Mouse (Mus musculus): Measurements from ENCODE around the gene Gm609. TPM values are rescaled to one million over a fixed set of nuclear protein-coding genes. Genes with fewer than 3 reads are reported as not detected.

The Gm609 gene
- not detected in 4 replicates for total RNA-seq (2023; ENCODE audit: inconsistent age)

GRCm38 (mm10) chr16:45492927-45493326 is at the start of gene Gm609:
Gene Gm609 (minus strand): TSS chr16:45492969.

DNA sequence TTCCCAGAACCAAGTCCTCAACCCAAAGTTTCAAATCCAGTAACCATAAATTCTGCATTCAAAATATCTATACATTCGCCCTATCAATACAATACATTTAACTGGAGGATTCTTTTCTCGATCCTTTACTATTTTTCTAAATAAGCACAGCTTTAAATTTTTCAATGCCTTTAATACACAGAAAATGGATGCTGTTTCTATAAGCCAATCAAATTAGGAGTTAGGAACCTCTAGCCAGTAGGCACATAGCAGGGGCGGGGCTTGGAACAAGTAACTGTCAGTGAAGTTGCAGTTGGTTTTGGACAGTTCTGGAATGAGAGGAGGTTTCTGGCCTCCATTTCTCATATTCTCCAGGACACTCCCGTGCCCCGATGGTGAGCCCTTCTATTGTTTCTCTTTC is 42.2 kb upstream of the Gm609 start, which contains the start of gene Slc9c1:
Gene Slc9c1 (plus strand): TSS at position 301 of the 400 bp plus-strand sequence.

GRCm38 (mm10) chr16:45531950-45532349 is 39.2 kb upstream of the Gm609 start, which contains the start of gene Gm17783:
Gene Gm17783 (minus strand): TSS chr16:45532050.

GRCm38 (mm10) chr16:45408425-45409063 is 84.2 kb downstream of the Gm609 start, which contains the start of gene Cd200:
Gene Cd200 (minus strand): TSS chr16:45409053.

Other genes starting within 250 kb of the Gm609 start
- gene Cd200, start 83.9 kb downstream of the Gm609 start, total RNA-seq (2023; ENCODE audit: inconsistent age) = 44.8 to 64.0 TPM (median 54.7 TPM) in 4 replicates
- not detected in 4 replicates for gene Gm17783, start 39.1 kb upstream of the Gm609 start, total RNA-seq (2023; ENCODE audit: inconsistent age)
- 0.13 to 0.24 TPM in 2 of 4 replicates, not detected in the others for gene Slc9c1, start 42.3 kb upstream of the Gm609 start, total RNA-seq (2023; ENCODE audit: inconsistent age)
- gene Gcsam, start 117.4 kb upstream of the Gm609 start, total RNA-seq (2023; ENCODE audit: inconsistent age) = 0.36 to 0.66 TPM (median 0.56 TPM) in 4 replicates
- gene BC016579, start 161.1 kb upstream of the Gm609 start, total RNA-seq (2023; ENCODE audit: inconsistent age) = not detected in 4 replicates
- gene Tmprss7, start 200.7 kb upstream of the Gm609 start, total RNA-seq (2023; ENCODE audit: inconsistent age) = not detected in 4 replicates
- gene Tagln3, start 231.6 kb upstream of the Gm609 start, total RNA-seq (2023; ENCODE audit: inconsistent age) = not detected in 4 replicates
- 31.6 to 40.2 TPM (median 33.8 TPM) in 4 replicates for gene Abhd10, start 250.0 kb upstream of the Gm609 start, total RNA-seq (2023; ENCODE audit: inconsistent age)